Mouse (Mus musculus) myocyte (in vitro differentiated cells): ENCODE results near the gene Ppp1r35. TPM values are rescaled to one million over a fixed set of nuclear protein-coding genes. Genes with fewer than 3 reads are reported as not detected.
A peak's percentile ranks its signal among the peaks of the same experiment; 100 is the strongest.

ENCODE experiments used
- H3K27me3 ChIP-seq: one replicate; pipeline ENCODE4 v1.6.1; 2011; ENCODE audit not compliant: control insufficient read depth, insufficient read depth, insufficient read length
- H3K36me3 ChIP-seq: one replicate; pipeline ENCODE4 v1.6.1; 2011; ENCODE audit not compliant: control insufficient read depth, insufficient read depth
- H3K4me2 ChIP-seq: one replicate; pipeline ENCODE4 v1.6.1; 2011; ENCODE audit warnings: low read depth, control low read depth
- H3K4me3 ChIP-seq: one replicate; pipeline ENCODE4 v1.5.1; 2011; ENCODE audit warnings: mild to moderate bottlenecking, control low read depth, moderate library complexity
- H3K79me2 ChIP-seq: one replicate; pipeline ENCODE4 v1.6.1; 2011; ENCODE audit not compliant: control insufficient read depth, insufficient read depth
- H3ac ChIP-seq: one replicate; pipeline ENCODE4 v1.6.1; 2011; ENCODE audit not compliant: control insufficient read depth, insufficient read length
- CEBPB ChIP-seq: IDR thresholded peaks from 2 replicates; pipeline ENCODE4 v1.6.1; 2011; ENCODE audit warnings: mild to moderate bottlenecking, moderate library complexity; ENCODE audit not compliant: poor library complexity, insufficient read depth, severe bottlenecking
- E2F4 ChIP-seq: IDR thresholded peaks from one replicate; pipeline ENCODE4 v1.6.1; 2011; ENCODE audit warnings: mild to moderate bottlenecking, control low read depth, moderate library complexity; ENCODE audit not compliant: insufficient read depth
- MAX ChIP-seq: IDR thresholded peaks from one replicate; pipeline ENCODE4 v1.6.1; 2011; ENCODE audit warnings: low read depth, mild to moderate bottlenecking, control low read depth
- MYOD1 ChIP-seq, 3 experiments: IDR thresholded peaks; one replicate each; pipeline ENCODE4 v1.6.1; 2011; ENCODE audit warnings: control low read depth in 2 of 3, low read depth in 2 of 3, mild to moderate bottlenecking in 2 of 3, moderate library complexity in 1 of 3; ENCODE audit not compliant: insufficient read length in 2 of 3, control insufficient read depth in 1 of 3
- MYOG ChIP-seq, 3 experiments: IDR thresholded peaks; one replicate each; pipeline ENCODE4 v1.6.1; 2011; ENCODE audit warnings: control low read depth in 2 of 3, low read depth in 2 of 3, mild to moderate bottlenecking in 2 of 3; ENCODE audit not compliant: insufficient read length in 2 of 3, control insufficient read depth in 1 of 3, insufficient read depth in 1 of 3
- POLR2A ChIP-seq: IDR thresholded peaks from one replicate; pipeline ENCODE4 v1.6.1; 2011; ENCODE audit warnings: low read depth, mild to moderate bottlenecking, control low read depth, moderate library complexity; ENCODE audit not compliant: insufficient read length
- POLR2AphosphoS2 ChIP-seq: IDR thresholded peaks from one replicate; pipeline ENCODE4 v1.6.1; 2011; ENCODE audit warnings: low read depth, control low read depth; ENCODE audit not compliant: insufficient read length
- REST ChIP-seq: IDR thresholded peaks from one replicate; pipeline ENCODE4 v1.6.1; 2011; ENCODE audit warnings: mild to moderate bottlenecking, control low read depth, moderate library complexity; ENCODE audit not compliant: insufficient read depth, insufficient read length
- SRF ChIP-seq: IDR thresholded peaks from one replicate; pipeline ENCODE4 v1.6.1; 2011; ENCODE audit warnings: low read depth; ENCODE audit not compliant: control insufficient read depth, insufficient read length
- TCF12 ChIP-seq: IDR thresholded peaks from one replicate; pipeline ENCODE4 v1.6.1; 2011; ENCODE audit warnings: mild to moderate bottlenecking, control low read depth; ENCODE audit not compliant: poor library complexity, insufficient read depth, severe bottlenecking
- TCF3 ChIP-seq: IDR thresholded peaks from one replicate; pipeline ENCODE4 v1.6.1; 2011; ENCODE audit warnings: low read depth, control low read depth; ENCODE audit not compliant: insufficient read length
- USF1 ChIP-seq: IDR thresholded peaks from one replicate; pipeline ENCODE4 v1.6.1; 2011; ENCODE audit warnings: low read depth, mild to moderate bottlenecking, control low read depth, moderate library complexity
- polyA plus RNA-seq: library from polyadenylated mRNA; unstranded; fragments of >200 nt; fragmentation: generic; extraction: Trizol; gene quantifications from one replicate; pipeline ENCODE4 v1.2.1, GENCODE M21; 2012; ENCODE audit warnings: missing spikeins

Ppp1r35 gene
- polyA plus RNA-seq, 1 experiment, result 40.4 TPM

- Histone ChIP-seq H3K27me3 (no peaks in the 10 kb centered on the region), H3K4me3 (no peak overlapping the region), H3K4me2 (no peak overlapping the region), H3K79me2 (peaks cover 26% of the 10 kb centered on the region), H3K36me3 (peaks cover 5% of the 10 kb centered on the region), H3ac (no peak overlapping the region)
- TF ChIP-seq MYOG (IDR thresholded peaks at IDR 0.05; ENCODE audit: control insufficient read depth in 1 of 3, insufficient read depth in 1 of 3, insufficient read length in 2 of 3, low read depth in 2 of 3) (peak in 2 of 3 experiments; percentile 20 to 47), MYOD1 (IDR thresholded peaks at IDR 0.05; ENCODE audit: control insufficient read depth in 1 of 3, insufficient read length in 2 of 3, low read depth in 2 of 3) (peak in 1 of 3 experiments; percentile 53), POLR2AphosphoS2 (peak; percentile 19), SRF (no peak)
Measured at GRCm38 (mm10) chr5:137751221-137751887, 27.3 kb upstream of the Ppp1r35 start.

GRCm38 (mm10) chr5:137751988-137752387 is 26.7 kb upstream of the Ppp1r35 start:
- H3ac ChIP-seq, result no peak overlapping the region
- no peak overlapping the region for H3K4me3 ChIP-seq
- H3K79me2 ChIP-seq, result peaks cover 20% of the 10 kb centered on the region
- TF ChIP-seq SRF (no peak), CEBPB (no peak)
- peaks cover 5% of the 10 kb centered on the region for H3K36me3 ChIP-seq
- no peaks in the 10 kb centered on the region for H3K27me3 ChIP-seq
- H3K4me2 ChIP-seq, result no peak overlapping the region

DNA sequence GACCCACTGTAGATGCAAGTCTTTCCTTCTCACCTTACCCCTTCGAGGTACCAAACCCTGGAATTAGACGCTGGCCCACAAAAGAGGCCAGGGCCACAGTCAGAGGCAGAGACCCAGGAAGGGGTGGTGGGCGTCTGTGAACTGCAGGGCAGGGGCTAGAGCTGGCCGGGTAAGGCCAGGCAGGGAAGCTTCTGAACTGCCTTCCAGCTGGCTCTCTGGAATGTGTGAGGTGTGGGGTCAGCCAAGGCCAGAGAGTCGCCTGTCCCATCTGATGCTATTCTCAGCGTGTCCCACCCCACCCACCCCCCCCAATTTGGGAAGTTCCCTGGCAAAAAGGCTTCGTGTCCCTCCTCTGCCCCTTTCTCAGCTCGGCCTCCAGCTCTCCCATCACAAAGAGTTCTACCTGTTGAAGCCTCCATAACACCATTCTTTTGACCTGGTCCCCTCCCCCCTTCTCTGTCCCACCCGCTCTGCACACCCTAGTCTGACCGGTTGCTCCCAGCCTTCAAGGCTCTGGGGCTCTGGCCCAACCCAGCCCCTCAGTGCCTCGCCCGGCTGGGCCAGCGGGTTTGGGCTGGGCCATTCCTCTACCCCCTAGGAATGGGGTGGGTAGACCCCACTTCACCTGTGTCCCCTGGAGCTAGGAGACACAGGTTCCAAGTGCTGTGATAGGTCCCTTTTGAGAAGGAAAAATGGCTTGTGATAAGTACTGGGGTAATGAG is 25.4 kb upstream of the Ppp1r35 start:
- Histone ChIP-seq H3K79me2 (peaks cover 9% of the 10 kb centered on the region), H3K36me3 (peaks cover 5% of the 10 kb centered on the region), H3K27me3 (no peaks in the 10 kb centered on the region), H3ac (no peak overlapping the region), H3K4me3 (no peak overlapping the region), H3K4me2 (no peak overlapping the region)
- TF ChIP-seq POLR2AphosphoS2 (no peak), TCF12 (no peak), MYOD1 (IDR thresholded peaks at IDR 0.05; ENCODE audit: control insufficient read depth in 1 of 3, insufficient read length in 2 of 3, low read depth in 2 of 3) (peak in 1 of 3 experiments; percentile 11), SRF (no peak), REST (no peak), MYOG (IDR thresholded peaks at IDR 0.05; ENCODE audit: control insufficient read depth in 1 of 3, insufficient read depth in 1 of 3, insufficient read length in 2 of 3, low read depth in 2 of 3) (peak in 1 of 3 experiments; percentile 56)

GRCm38 (mm10) chr5:137755425-137755824 is 23.2 kb upstream of the Ppp1r35 start:
- peaks cover 5% of the 10 kb centered on the region for H3K36me3 ChIP-seq

GRCm38 (mm10) chr5:137756106-137756505 is 22.5 kb upstream of the Ppp1r35 start:
- H3K36me3 ChIP-seq, result no peaks in the 10 kb centered on the region
- no peak overlapping the region for H3K4me2 ChIP-seq
- no peaks in the 10 kb centered on the region for H3K79me2 ChIP-seq
- TF ChIP-seq TCF12 (no peak), POLR2A (no peak), SRF (no peak), POLR2AphosphoS2 (no peak), REST (no peak), TCF3 (no peak), MYOD1 (IDR thresholded peaks at IDR 0.05; ENCODE audit: control insufficient read depth in 1 of 3, insufficient read length in 2 of 3, low read depth in 2 of 3) (no peak), MYOG (IDR thresholded peaks at IDR 0.05; ENCODE audit: control insufficient read depth in 1 of 3, insufficient read depth in 1 of 3, insufficient read length in 2 of 3, low read depth in 2 of 3) (no peak), MAX (no peak), USF1 (no peak), E2F4 (no peak), CEBPB (no peak)
- no peak overlapping the region for H3K4me3 ChIP-seq
- no peak overlapping the region for H3ac ChIP-seq
- no peaks in the 10 kb centered on the region for H3K27me3 ChIP-seq

More at GRCm38 (mm10) chr5:137755425-137755824, 23.2 kb upstream of the Ppp1r35 start:
- Histone ChIP-seq H3K4me2 (no peak overlapping the region), H3K27me3 (no peaks in the 10 kb centered on the region), H3ac (no peak overlapping the region), H3K79me2 (no peaks in the 10 kb centered on the region), H3K4me3 (no peak overlapping the region)
- TF ChIP-seq MYOD1 (IDR thresholded peaks at IDR 0.05; ENCODE audit: control insufficient read depth in 1 of 3, insufficient read length in 2 of 3, low read depth in 2 of 3) (no peak), E2F4 (no peak), REST (no peak), CEBPB (no peak), MYOG (IDR thresholded peaks at IDR 0.05; ENCODE audit: control insufficient read depth in 1 of 3, insufficient read depth in 1 of 3, insufficient read length in 2 of 3, low read depth in 2 of 3) (no peak), TCF12 (no peak), SRF (no peak), USF1 (no peak), TCF3 (no peak), POLR2AphosphoS2 (no peak), MAX (no peak)
